Mouse (Mus musculus): Measurements from ENCODE around the gene Tmsb4x. TPM values are rescaled to one million over a fixed set of nuclear protein-coding genes. Genes with fewer than 3 reads are reported as not detected.

The Tmsb4x gene
- polyA plus RNA-seq, 2 experiments: 580 to 1,146 TPM

- no peaks in the 10 kb centered on the region; the same call in 1 of the 2 replicates for H3K27me3 ChIP-seq (ENCODE audit: control insufficient read depth, insufficient read depth, low read length)
- DNase-seq (ENCODE audit: low read depth in 3 of 3, low spot score in 3 of 3) (no peak), ATAC-seq (ENCODE audit: insufficient read depth) (no peak)
- H3K4me2 ChIP-seq (ENCODE audit: low read depth): no peak overlapping the region
- no peaks in the 10 kb centered on the region for H3K9me3 ChIP-seq (ENCODE audit: control insufficient read depth, low read length)
- H3K36me3 ChIP-seq (replicated peaks; ENCODE audit: control insufficient read depth, insufficient read depth, low read depth): no peaks in the 10 kb centered on the region
- TF ChIP-seq EP300 (IDR thresholded peaks at IDR 0.05; ENCODE audit: low read depth) (no peak), CTCF (IDR thresholded peaks at IDR 0.05; ENCODE audit: low read depth) (no peak)
- no peak overlapping the region for H3K9ac ChIP-seq (replicated peaks)
- H3K4me3 ChIP-seq (ENCODE audit: insufficient read depth in 1 of 2, low read depth in 2 of 2, low read length in 2 of 2): no peak overlapping the region
- H3K27ac ChIP-seq: no peak overlapping the region
- WGBS (ENCODE audit: insufficient replicate concordance): 35% methylated on average over 4 of the region's 4 CpGs
- H3K4me1 ChIP-seq (replicated peaks; ENCODE audit: control insufficient read depth in 2 of 2, insufficient read depth in 2 of 2, low read length in 1 of 2): no peaks in the 10 kb centered on the region
These were observed 51.4 kb downstream of the Tmsb4x start for GRCm38 (mm10) chrX:167157691-167158090.

Other genes with a start within 250 kb of the Tmsb4x start
- 0.30 and 0.58 TPM in 2 replicates for gene Tlr8, start 55.0 kb upstream of the Tmsb4x start, polyA plus RNA-seq (2012; rRNA removed)
- 0.25 and 1.5 TPM in 2 replicates for gene Tlr8, start 55.0 kb upstream of the Tmsb4x start, polyA plus RNA-seq (2014; fragmentation: Nextera tagmentation; extraction: Ambion mirVana)
- 0.24 and 0.44 TPM in 2 replicates for gene Tlr7, start 121.2 kb upstream of the Tmsb4x start, polyA plus RNA-seq (2012; rRNA removed)
- gene Tlr7, start 121.2 kb upstream of the Tmsb4x start, polyA plus RNA-seq (2014; fragmentation: Nextera tagmentation; extraction: Ambion mirVana): 0.83 and 1.0 TPM in 2 replicates
- 6.3 and 8.4 TPM in 2 replicates for gene Prps2, start 173.4 kb upstream of the Tmsb4x start, polyA plus RNA-seq (2012; rRNA removed)
- 6.8 and 9.3 TPM in 2 replicates for gene Prps2, start 173.4 kb upstream of the Tmsb4x start, polyA plus RNA-seq (2014; fragmentation: Nextera tagmentation; extraction: Ambion mirVana)

All from liver, embryonic 14.5 days (tissue).